ENCODE assay signal across 11 mouse cellular contexts in the genomic region with DNA sequence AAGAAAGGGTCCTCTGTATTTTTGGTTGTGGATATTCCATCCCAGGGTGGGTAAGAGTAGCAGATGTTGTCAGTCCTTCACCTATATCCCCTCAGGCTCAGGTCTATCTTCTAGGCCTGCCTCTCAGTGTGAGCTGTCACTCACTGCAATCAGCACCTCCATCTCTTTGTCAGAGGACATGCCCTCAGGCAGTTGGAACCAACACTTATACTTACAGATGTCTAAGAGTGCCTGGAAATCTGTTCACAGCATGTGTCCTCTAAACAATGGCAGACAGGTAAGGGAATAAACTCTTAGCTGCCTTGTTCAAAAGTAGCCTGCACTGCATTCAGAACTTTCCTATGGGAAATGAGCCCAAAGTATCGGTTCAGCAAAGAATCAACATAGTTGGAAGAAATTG.
"Had no signal": no experiment of that assay in that cellular context is flagged by ENCODE, and none has a peak within 500 bp of the region (broad histone marks: within the 10 kb centered on the region; RNA-seq: fewer than 3 reads in every experiment).

No protein-coding gene starts in this region.

- ATAC-seq: liver, postnatal 0 days; lung, postnatal 0 days had no signal

- DNase-seq: liver, postnatal 0 days; lung, adult 2 months; lung, postnatal 14 days; lung, postnatal 36 days; midbrain, embryonic 14.5 days; right cerebral cortex, postnatal 14 days; spleen, adult 18-20 months; thymus, adult 2 months; thymus, postnatal 25 days; thymus, postnatal 4 days had no signal
